ENCODE assay signal across 19 mouse cellular contexts in the genomic region with DNA sequence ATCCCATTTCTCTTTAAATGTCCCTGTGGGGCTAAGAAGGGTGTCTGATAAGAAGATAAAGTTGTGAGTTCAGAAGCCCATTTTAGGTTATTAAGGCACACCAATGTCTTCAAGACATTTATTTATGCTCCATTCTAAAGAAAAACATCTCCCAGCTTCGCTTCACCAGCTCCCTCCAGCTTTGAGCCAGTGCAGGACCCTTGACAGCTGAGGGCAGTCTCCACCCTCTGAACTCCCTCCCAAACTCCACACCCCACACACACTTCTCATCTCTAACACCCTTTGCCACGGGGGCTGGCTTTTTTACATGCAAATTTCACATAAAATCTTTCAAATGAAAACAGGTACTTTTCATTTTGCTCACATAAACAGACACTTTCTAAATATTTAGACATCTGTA.
"Had no signal": no experiment of that assay in that cellular context is flagged by ENCODE, and none has a peak within 500 bp of the region (broad histone marks: within the 10 kb centered on the region; RNA-seq: fewer than 3 reads in every experiment).

No protein-coding gene starts in this region.

- H3K9me3 ChIP-seq: midbrain, embryonic 10.5 days; midbrain, embryonic 12.5 days; neural tube, embryonic 13.5 days; neural tube, embryonic 15.5 days had no signal

- H3K27me3 ChIP-seq: midbrain, embryonic 12.5 days; neural tube, embryonic 13.5 days; neural tube, embryonic 15.5 days had no signal

- H3K36me3 ChIP-seq: midbrain, embryonic 10.5 days; midbrain, embryonic 12.5 days; neural tube, embryonic 13.5 days; neural tube, embryonic 15.5 days had no signal

- H3K27ac ChIP-seq: midbrain, embryonic 10.5 days; midbrain, embryonic 12.5 days; neural tube, embryonic 13.5 days; neural tube, embryonic 15.5 days had no signal

- DNase-seq: lung, adult 18-20 months; lung, embryonic 14.5 days; lung, postnatal 10 days; lung, postnatal 4 days; midbrain, embryonic 14.5 days; retina, postnatal 1 day; right cerebral cortex, adult 18-20 months; right cerebral cortex, postnatal 25 days; right cerebral cortex, postnatal 4 days; spleen, adult 18-20 months; thymus, adult 2 months; thymus, postnatal 25 days; thymus, postnatal 4 days had no signal

- H3K9ac ChIP-seq: lung, embryonic 14.5 days; midbrain, embryonic 12.5 days; neural tube, embryonic 13.5 days; neural tube, embryonic 15.5 days had no signal

- ATAC-seq: midbrain, embryonic 16.5 days had no signal

- H3K4me2 ChIP-seq: lung, embryonic 14.5 days; midbrain, embryonic 12.5 days; neural tube, embryonic 13.5 days; neural tube, embryonic 15.5 days had no signal

- H3K4me3 ChIP-seq: midbrain, embryonic 10.5 days; midbrain, embryonic 12.5 days; myocyte; neural tube, embryonic 13.5 days; neural tube, embryonic 15.5 days had no signal
